Mouse (Mus musculus): ENCODE measurements at regions not wholly inside any gene's neighbourhood (a gene's known extent, or its start where the extent isn't known, plus 50 kb on each side); places are given as distances from the start of the nearest gene placed in this dataset.

DNA sequence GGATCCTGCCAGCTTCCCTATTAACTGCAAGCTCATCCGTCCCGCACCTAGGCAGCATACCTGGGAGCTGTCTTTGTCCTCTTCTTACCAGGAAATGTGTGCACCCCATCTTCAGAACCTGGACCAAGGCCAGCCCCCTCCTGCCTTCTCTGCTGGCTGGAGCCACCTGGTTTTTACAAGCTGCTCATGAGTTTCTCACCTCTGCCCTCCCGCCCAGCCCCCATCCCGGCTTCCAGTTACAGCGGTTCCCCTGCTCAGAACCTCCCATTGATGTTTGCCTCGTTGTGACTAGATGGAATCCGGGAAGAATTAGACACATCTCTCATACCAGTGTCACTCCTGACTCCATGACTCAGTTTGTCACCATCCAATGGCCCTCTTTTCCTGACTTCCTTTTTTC, 179.1 kb upstream of the Sulf2 start:
- no peak for DNase-seq (ENCODE audit: low spot score)
- intact Hi-C loops (cut with DNase I), result no loop called here

DNA sequence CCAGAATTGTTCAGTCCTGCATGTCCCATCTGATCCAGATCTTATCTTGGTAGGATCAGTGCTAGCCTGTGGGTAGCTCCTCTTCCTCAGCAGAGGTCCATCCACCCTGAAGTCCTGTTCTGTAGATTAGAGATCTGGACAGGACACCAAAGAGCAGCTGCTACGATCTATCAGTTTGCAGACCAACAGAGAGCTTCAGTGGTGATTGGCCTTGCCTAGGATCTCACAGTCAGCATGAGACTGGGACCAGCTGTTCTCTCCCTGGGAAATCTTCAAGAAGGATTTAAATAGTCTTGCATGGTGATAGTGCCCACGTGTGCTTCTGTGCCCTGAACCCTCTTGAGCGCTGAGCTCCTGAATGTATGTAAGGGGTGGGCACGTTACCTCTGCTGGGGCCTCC, 178.4 kb upstream of the Sulf2 start:
- intact Hi-C loops (cut with DNase I), result no loop called here
- DNase-seq (ENCODE audit: low spot score), result no peak

- intact Hi-C loops (cut with DNase I), result no loop called here
- DNase-seq (ENCODE audit: low spot score), result no peak
These were observed 177.4 kb upstream of the Sulf2 start for GRCm38 (mm10) chr2:166332748-166333417.

DNA sequence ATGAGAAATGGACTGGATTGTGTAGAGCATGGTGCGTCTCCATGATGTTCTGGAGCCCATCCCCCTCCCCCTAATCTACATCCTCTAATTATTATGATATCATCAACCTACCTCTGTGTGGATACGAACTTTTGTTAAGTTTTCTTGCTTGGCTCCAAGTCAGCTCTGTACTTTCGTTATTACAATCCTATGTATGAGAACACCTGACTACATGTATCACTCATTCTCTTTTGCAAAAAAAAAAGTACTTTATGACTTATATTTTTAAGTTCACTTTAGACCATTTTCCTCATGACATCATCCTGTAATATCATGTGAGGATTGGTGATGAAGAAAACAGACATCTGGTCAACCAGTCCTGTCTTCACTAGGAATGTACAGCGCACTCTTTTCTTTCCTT, 175.7 kb upstream of the Sulf2 start:
- intact Hi-C loops (cut with DNase I), result no loop called here
- DNase-seq (ENCODE audit: low spot score), result no peak

DNA sequence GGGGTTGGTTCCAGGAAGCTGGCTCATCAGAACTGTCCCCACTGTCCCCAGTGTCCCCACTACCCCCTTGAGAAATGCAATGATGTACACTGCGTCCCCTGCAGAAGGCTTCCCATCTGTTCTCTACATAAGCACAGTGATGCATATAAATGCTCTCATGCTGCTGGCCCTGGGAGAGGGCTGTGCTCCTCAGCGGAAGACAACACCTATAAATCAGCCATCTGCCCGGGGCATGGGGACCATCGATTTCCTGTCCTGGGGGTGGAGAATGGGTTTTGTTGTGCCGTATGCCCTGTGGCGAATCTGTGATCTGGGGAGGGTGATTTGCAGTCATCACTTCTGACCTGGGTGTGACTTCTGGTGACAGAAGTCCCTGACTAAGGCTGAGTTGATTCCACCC, 174.9 kb upstream of the Sulf2 start:
- no peak for DNase-seq (ENCODE audit: low spot score)
- intact Hi-C loops (cut with DNase I), result no loop called here

- intact Hi-C loops (cut with DNase I), result no loop called here
- DNase-seq (ENCODE audit: low spot score), result no peak
These were observed 174.3 kb upstream of the Sulf2 start for GRCm38 (mm10) chr2:166329556-166330340.

- intact Hi-C loops (cut with DNase I), result no loop called here
- DNase-seq (ENCODE audit: low spot score), result no peak
These were observed 171.5 kb upstream of the Sulf2 start for GRCm38 (mm10) chr2:166326932-166327331.

DNA sequence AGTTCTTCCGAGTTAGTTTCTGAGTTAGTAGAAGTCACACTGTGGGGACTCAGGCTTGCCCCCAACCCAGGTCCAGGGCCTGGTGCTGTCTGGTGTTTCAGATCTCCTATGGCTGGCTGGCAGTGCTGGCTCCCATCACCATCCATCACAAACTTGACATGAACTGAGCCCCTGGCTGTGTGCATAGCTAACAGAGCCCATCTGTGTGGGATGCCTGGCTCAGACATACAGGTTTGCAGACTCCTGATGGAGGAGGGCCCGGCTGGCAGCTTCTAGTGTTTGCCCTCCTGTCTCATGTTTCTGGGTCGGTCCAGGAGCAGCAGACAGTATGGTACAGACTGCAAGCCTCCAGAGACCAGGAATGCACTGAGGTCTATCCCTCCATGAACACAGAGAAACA, 169.5 kb upstream of the Sulf2 start:
- intact Hi-C loops (cut with DNase I), result no loop called here

GRCm38 (mm10) chr2:166324439-166324838, 169.0 kb upstream of the Sulf2 start:
- intact Hi-C loops (cut with DNase I), result no loop called here
- no peak for DNase-seq (ENCODE audit: low spot score)

More for the DNA sequence above, 169.5 kb upstream of the Sulf2 start:
- DNase-seq (ENCODE audit: low spot score), result no peak

GRCm38 (mm10) chr2:166322668-166323043, 167.2 kb upstream of the Sulf2 start:
- intact Hi-C loops (cut with DNase I), result no loop called here
- DNase-seq (ENCODE audit: low spot score), result no peak

DNA sequence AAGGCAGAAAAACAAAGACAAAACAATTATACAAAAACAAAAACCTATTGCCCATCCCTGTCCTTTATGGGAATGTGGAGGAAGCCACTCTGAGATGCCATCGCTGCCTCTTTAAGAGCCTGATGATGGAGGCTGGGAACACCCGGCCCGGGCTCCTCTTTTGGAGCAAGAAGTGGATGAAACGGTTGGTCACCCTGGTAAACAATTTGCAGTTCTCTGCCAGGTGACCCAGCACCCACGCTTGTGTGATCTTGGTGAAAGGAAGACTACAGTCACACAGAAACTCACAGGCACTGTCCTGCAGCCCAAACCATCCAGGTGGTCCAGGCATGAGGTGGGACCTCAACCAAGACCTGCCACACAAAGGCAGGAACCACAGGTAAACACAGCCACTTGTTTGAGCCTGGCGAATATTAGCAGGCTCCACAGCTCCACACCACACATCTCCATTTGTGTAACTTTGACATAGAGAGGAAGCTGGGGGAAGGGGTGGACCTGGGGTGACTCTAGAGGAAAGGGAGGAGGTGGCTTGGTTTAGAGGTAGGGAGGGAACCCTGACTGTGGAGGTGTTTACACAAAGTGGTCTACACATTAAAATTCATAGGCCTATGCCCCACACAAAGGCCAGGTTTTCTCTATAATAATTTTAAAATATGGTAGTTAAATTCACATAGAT, 166.7 kb upstream of the Sulf2 start:
- intact Hi-C loops (cut with DNase I), result no loop called here
- DNase-seq (ENCODE audit: low spot score), result no peak

DNA sequence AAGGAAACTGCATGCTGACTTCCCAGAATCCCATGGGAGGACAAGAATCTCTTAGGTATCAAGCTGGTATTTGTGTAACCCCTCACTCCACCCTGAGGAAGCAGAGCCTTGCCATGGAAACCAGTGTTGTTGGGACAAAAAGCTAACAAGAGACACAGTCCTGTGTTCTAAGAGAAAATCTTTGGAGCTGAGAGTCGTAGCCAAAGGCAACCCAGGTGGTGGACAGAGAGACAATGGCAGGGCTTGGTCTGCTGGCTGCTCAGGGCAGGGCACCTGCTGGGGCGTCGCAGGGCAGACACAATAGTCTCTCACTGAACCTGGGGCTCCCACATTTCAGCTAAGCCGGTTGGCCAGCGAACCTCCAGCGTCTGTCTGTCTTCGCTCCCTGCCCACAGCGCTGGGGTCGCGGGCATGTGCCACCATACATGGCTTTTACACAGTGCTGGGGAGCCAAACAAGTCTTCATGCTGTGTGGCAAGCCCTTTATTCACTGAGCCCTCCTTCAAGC, 161.0 kb upstream of the Sulf2 start:
- no peak for DNase-seq (ENCODE audit: low spot score)
- intact Hi-C loops (cut with DNase I), result no loop called here

DNA sequence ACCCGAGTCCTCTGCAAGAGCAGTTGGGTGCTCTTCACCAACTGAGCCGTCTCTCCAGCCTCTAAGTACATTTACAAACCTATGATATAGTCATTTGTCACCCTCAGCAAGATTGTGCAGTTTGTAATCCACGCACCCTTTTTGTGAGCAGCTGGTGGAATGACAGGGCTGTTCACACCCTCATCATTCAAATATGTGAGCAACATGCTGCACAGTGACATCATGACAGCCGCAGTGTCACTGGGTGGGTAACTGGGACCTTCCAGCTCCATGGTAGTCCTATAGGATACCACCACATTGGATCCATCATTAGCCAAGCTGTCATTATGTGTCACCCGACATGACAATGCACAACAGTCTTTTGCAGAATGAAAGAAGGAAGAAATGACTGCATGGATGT, 155.0 kb upstream of the Sulf2 start:
- DNase-seq (ENCODE audit: low spot score), result no peak
- intact Hi-C loops (cut with DNase I), result no loop called here

GRCm38 (mm10) chr2:166309882-166310281, 154.4 kb upstream of the Sulf2 start:
- intact Hi-C loops (cut with DNase I), result no loop called here
- no peak for DNase-seq (ENCODE audit: low spot score)

- no peak for DNase-seq (ENCODE audit: low spot score)
- intact Hi-C loops (cut with DNase I), result no loop called here
These were observed 152.1 kb upstream of the Sulf2 start for GRCm38 (mm10) chr2:166307551-166307950.

GRCm38 (mm10) chr2:166305044-166306002, 149.9 kb upstream of the Sulf2 start:
- intact Hi-C loops (cut with DNase I), result no loop called here

DNA sequence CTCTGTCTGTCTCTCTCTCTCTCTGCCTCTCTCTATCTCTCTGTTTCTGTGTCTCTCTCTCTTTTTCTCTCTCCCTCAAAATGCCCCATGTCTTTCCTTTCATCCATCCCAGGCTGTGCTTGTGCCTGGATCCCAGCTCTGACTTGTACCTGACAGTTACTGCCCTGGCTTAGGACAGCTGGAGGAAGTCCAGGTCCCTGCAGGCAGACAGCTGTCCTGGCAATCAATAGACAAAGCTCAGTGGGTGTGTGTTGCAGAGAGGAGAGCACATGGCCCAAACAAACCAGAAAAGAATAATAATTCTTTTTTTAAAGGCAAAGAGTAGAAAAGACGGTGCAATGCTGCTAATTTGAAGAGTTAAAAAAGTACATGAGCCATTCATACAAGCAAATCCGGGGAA, 148.4 kb upstream of the Sulf2 start:
- intact Hi-C loops (cut with DNase I), result loop anchor here (5.0 kb wide), 1 partner anchor 147 kb away; the partner anchor contains the start of gene Sulf2
- no peak for DNase-seq (ENCODE audit: low spot score)

More at GRCm38 (mm10) chr2:166305044-166306002, 149.9 kb upstream of the Sulf2 start:
- no peak for DNase-seq (ENCODE audit: low spot score)

- intact Hi-C loops (cut with DNase I), result loop anchor here (5.0 kb wide), 1 partner anchor 144 kb away; the partner anchor contains the start of gene Sulf2
- DNase-seq (ENCODE audit: low spot score), result peak; percentile 64
These were observed 145.7 kb upstream of the Sulf2 start for GRCm38 (mm10) chr2:166301161-166301560.

- no peak for DNase-seq (ENCODE audit: low spot score)
- intact Hi-C loops (cut with DNase I), result no loop called here
These were observed 139.2 kb upstream of the Sulf2 start for GRCm38 (mm10) chr2:166294672-166295071.

DNA sequence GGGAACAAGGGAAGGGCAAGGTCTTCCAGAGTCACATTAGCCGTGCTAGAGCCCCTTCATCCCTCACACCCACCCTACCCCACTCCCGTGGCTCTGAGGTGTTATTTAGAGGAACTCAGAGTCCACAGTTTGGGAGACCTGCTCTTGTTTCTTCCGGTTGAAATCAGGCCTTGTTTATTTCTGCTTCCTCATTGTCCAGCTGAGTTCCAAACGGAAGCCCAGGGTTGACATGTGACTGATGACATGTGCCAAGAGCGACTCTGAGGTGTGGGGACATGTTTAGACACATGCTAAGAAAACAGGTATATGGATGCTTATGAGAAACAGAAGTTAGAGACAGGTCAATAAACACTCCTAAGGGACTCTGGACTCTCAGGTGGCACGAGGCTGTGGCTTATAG, 137.5 kb upstream of the Sulf2 start:
- DNase-seq (ENCODE audit: low spot score), result no peak
- intact Hi-C loops (cut with DNase I), result no loop called here

All from heart, postnatal 25 days (tissue).